Mouse (Mus musculus) E14TG2a.4 (cell line): Measurements from ENCODE around the gene Zfp277.

ENCODE experiments used
- CTCF ChIP-seq: conservative IDR thresholded peaks from 2 replicates; pipeline ENCODE4 v1.5.1; 2014; ENCODE audit warnings: low read length
- NANOG ChIP-seq: IDR thresholded peaks from 2 replicates; pipeline ENCODE4 v1.6.1; 2014; ENCODE audit warnings: borderline replicate concordance, low read length, mixed read lengths

DNA sequence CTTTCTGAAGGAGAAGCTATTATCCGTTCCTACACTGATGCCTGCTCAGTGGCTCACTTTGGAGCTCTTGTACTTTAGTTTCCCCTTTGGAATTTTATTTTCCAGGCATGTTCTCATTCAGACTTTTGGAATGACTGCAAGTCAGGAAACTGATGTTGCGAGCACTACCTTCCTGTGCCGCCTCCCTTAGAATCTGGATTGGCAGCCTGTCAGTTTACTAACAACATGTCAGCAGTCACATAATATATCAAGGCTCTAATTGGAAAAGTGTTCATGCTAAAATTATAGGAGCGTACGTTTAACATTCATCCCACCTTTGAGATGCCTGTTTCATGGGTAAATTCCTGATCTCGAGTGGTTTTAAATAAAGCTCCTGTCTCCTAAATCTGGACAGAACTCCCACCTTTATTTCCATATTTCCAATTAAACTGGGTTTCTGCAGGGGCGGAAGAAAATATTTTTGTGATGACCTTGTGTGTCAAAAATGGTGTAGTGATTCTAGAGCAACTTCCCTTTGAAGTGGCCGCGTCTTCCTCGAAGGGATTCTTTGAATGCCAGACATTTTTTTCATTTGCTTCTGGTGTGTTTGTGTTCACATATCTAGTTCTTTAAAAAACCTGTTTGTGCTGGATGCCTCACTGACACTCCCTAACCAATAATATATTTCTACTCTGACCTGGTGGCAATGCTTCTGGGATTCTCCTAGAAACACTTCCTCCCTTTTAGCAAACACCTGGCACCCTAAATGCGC lies 26.1 kb upstream of the Zfp277 start:
- TF ChIP-seq CTCF (no peak), NANOG (no peak)
